ENCODE assay signal across 11 mouse cellular contexts in the genomic region with DNA sequence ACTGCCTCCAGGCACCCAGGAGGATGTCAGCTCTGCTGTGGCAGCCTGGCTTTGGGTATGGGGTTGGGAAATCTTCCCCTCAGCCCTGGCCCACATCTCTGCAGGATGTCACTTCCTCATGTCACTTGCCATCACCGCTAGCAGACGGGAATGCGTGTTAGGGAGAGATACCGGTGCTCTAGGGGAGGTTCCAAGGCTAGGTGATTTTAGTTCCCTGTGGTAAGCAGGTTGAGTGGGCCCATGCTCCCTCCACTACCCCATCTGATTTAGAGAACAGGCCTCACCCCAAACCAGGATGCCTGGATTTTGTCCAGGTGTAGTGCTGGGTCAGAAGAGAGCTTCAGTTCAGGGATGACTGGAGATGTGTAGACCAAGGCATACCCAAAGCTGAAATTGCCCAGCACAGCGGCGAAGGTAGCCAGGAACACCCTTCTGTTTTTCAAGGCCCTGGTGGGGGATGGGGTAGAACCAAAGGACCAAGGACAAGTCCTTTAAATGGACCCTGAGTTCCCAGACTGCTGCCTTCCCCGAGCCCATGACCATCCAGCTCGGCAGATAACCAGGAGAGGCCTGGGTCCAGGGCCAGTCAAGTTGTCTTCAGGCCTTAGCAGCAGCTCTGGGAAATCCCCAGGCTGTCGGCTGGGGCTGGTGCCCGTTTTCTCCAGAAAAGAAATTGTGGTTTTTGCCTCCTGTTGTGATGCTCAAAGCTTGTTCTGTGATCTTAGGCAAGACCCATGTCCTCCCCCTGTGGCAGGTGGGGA. TPM values are rescaled to one million over a fixed set of nuclear protein-coding genes. Genes with fewer than 3 reads are reported as not detected.
A peak's percentile ranks its signal among the peaks of the same experiment; 100 is the strongest.
DNase-seq lines count a peak whose midpoint lies in the region; ATAC-seq and TF ChIP-seq lines count a peak whose summit lies in the region.
"Had no signal": no experiment of that assay in that cellular context is flagged by ENCODE, and none has a peak within 500 bp of the region (broad histone marks: within the 10 kb centered on the region; RNA-seq: fewer than 3 reads in every experiment).

No protein-coding gene starts in this region.

- DNase-seq in liver, embryonic 13.5 days: no peak
- DNase-seq in liver: no peak
- DNase-seq in forebrain, embryonic 11.5 days (ENCODE audit: low spot score): no peak
- DNase-seq in lung, postnatal 14 days: no peak
- DNase-seq in layer of hippocampus, adult 8-10 months (ENCODE audit: low spot score in 2 of 2): no peak
- no peak for DNase-seq in heart, postnatal 14 days

- no peak overlapping the region for H3K9ac ChIP-seq in liver, embryonic 13.5 days
- H3K9ac ChIP-seq in forebrain, embryonic 11.5 days (ENCODE audit: low read length): no peak overlapping the region
- no peak overlapping the region for H3K9ac ChIP-seq in limb, embryonic 13.5 days

- peak overlapping the region; percentile 38; the same call in 1 of the 2 replicates for H3K4me2 ChIP-seq in liver, embryonic 13.5 days
- peak overlapping the region; percentile 56 for H3K4me2 ChIP-seq in forebrain, embryonic 11.5 days (ENCODE audit: low read depth, low read length, severe bottlenecking)
- H3K4me2 ChIP-seq in limb, embryonic 13.5 days (replicated peaks): peak overlapping the region; percentile 68

- no peak for ATAC-seq in liver, embryonic 13.5 days (ENCODE audit: low read depth)
- ATAC-seq in forebrain, embryonic 11.5 days (replicated peaks; ENCODE audit: low FRiP score): no peak
- no peak for ATAC-seq in limb, embryonic 13.5 days (ENCODE audit: low FRiP score, low read depth)

- no peak overlapping the region for H3K27ac ChIP-seq in liver, embryonic 13.5 days
- no peak overlapping the region for H3K27ac ChIP-seq in forebrain, embryonic 11.5 days (ENCODE audit: low read depth, low read length)
- H3K27ac ChIP-seq in limb, embryonic 13.5 days: no peak overlapping the region
- H3K27ac ChIP-seq in small intestine, adult 2 months (ENCODE audit: insufficient read depth, low read depth, low read length): no peak overlapping the region

- no peak for TF ChIP-seq POLR2A in small intestine, adult 2 months (IDR thresholded peaks at IDR 0.05; ENCODE audit: low read depth, low read length)

- H3K27me3 ChIP-seq in liver, embryonic 13.5 days: peaks cover 31% of the 10 kb centered on the region
- H3K27me3 ChIP-seq in forebrain, embryonic 11.5 days (ENCODE audit: control insufficient read depth, insufficient read depth, low read length): no peaks in the 10 kb centered on the region
- peaks cover 24% of the 10 kb centered on the region for H3K27me3 ChIP-seq in limb, embryonic 13.5 days
- no peaks in the 10 kb centered on the region for H3K27me3 ChIP-seq in small intestine, adult 2 months (ENCODE audit: control insufficient read depth, insufficient read depth, low read length)

- H3K9me3 ChIP-seq in liver, embryonic 13.5 days (replicated peaks): no peaks in the 10 kb centered on the region
- no peaks in the 10 kb centered on the region for H3K9me3 ChIP-seq in forebrain, embryonic 11.5 days (ENCODE audit: control insufficient read depth, low read length)
- no peaks in the 10 kb centered on the region for H3K9me3 ChIP-seq in limb, embryonic 13.5 days

- peaks cover 19% of the 10 kb centered on the region for H3K4me1 ChIP-seq in liver, embryonic 13.5 days (replicated peaks)
- 0 out of 2 replicates have a peak, but pooled peaks cover 2% of the 10 kb centered on the region for H3K4me1 ChIP-seq in forebrain, embryonic 11.5 days (replicated peaks; ENCODE audit: control insufficient read depth, insufficient read depth, low read length)
- peaks cover 10% of the 10 kb centered on the region for H3K4me1 ChIP-seq in limb, embryonic 13.5 days
- peaks cover 2% of the 10 kb centered on the region; the same call in 1 of the 2 replicates for H3K4me1 ChIP-seq in small intestine, adult 2 months (ENCODE audit: control insufficient read depth, insufficient read depth, insufficient read length, low read length)

- H3K4me3 ChIP-seq in liver, embryonic 13.5 days (replicated peaks): no peak overlapping the region
- H3K4me3 ChIP-seq in forebrain, embryonic 11.5 days (ENCODE audit: low read depth, low read length): peak overlapping the region; percentile 22
- H3K4me3 ChIP-seq in limb, embryonic 13.5 days: no peak overlapping the region
- peak overlapping the region; percentile 10; the same call in 1 of the 2 replicates for H3K4me3 ChIP-seq in small intestine, adult 2 months (ENCODE audit: low read depth, low read length)

- intact Hi-C loops in heart, postnatal 14 days (cut with DNase I): loop anchor here (5.0 kb wide), 1 partner anchor 120 kb away; no protein-coding TSS in a partner anchor

- H3K36me3 ChIP-seq in liver, embryonic 13.5 days: no peaks in the 10 kb centered on the region
- H3K36me3 ChIP-seq in forebrain, embryonic 11.5 days (ENCODE audit: control insufficient read depth, insufficient read depth, low read length): no peaks in the 10 kb centered on the region
- no peaks in the 10 kb centered on the region for H3K36me3 ChIP-seq in limb, embryonic 13.5 days
- H3K36me3 ChIP-seq in small intestine, adult 2 months (ENCODE audit: control insufficient read depth, insufficient read depth, low read length): no peaks in the 10 kb centered on the region

- no peak for TF ChIP-seq CTCF in small intestine, adult 2 months (IDR thresholded peaks at IDR 0.05; ENCODE audit: extremely low read depth, insufficient read length, insufficient replicate concordance, low read depth, low read length)

- WGBS in liver, embryonic 13.5 days (ENCODE audit: insufficient replicate concordance): 34% methylated on average over 10 of the region's 10 CpGs
- 72% methylated on average over 10 of the region's 10 CpGs for WGBS in forebrain, embryonic 11.5 days
- 70% methylated on average over 10 of the region's 10 CpGs for WGBS in limb, embryonic 13.5 days
- 63% methylated on average over 10 of the region's 10 CpGs for WGBS in small intestine, adult 2 months

RNA-seq across cellular contexts. Expression of gene Slc2a6, which starts 0.8 kb away (rescaled TPM):
- 0.13 and 0.20 TPM in 2 replicates for polyA plus RNA-seq in liver, embryonic 13.5 days (2015; fragmentation: Nextera tagmentation; extraction: Ambion mirVana)
- 1.3 and 2.2 TPM in 2 replicates for polyA plus RNA-seq in forebrain, embryonic 11.5 days (2014; fragmentation: Nextera tagmentation; extraction: Ambion mirVana)
- 0.75 and 0.77 TPM in 2 replicates for polyA plus RNA-seq in limb, embryonic 13.5 days (2015; fragmentation: Nextera tagmentation; extraction: Ambion mirVana)
- 6.1 and 6.7 TPM in 2 replicates for polyA plus RNA-seq in small intestine, adult 2 months (2012; rRNA removed)
- 10 to 100 TPM; 33.6 to 37.1 (median 34.4) TPM for total RNA-seq in layer of hippocampus, adult 8-10 months (2022)
- total RNA-seq in heart, postnatal 14 days (2021): under 1 TPM; 0.41 TPM

RNA-seq across cellular contexts. Expression of gene Cacfd1, which starts 17.3 kb away (rescaled TPM):
- polyA plus RNA-seq in liver, embryonic 13.5 days (2015; fragmentation: Nextera tagmentation; extraction: Ambion mirVana): 12.6 and 13.4 TPM in 2 replicates
- polyA plus RNA-seq in forebrain, embryonic 11.5 days (2014; fragmentation: Nextera tagmentation; extraction: Ambion mirVana): 103 and 109 TPM in 2 replicates
- 96.3 and 102 TPM in 2 replicates for polyA plus RNA-seq in limb, embryonic 13.5 days (2015; fragmentation: Nextera tagmentation; extraction: Ambion mirVana)
- polyA plus RNA-seq in small intestine, adult 2 months (2012; rRNA removed): 39.5 and 49.1 TPM in 2 replicates
- total RNA-seq in layer of hippocampus, adult 8-10 months (2022): 10 to 100 TPM; 40.2 to 46.8 (median 42.0) TPM
- 10 to 100 TPM; 32.4 to 37.2 TPM for total RNA-seq in heart, postnatal 14 days (2021)

RNA-seq across cellular contexts. Expression of gene Mymk, which starts 44.9 kb away (rescaled TPM):
- 0.70 and 0.83 TPM in 2 replicates for polyA plus RNA-seq in liver, embryonic 13.5 days (2015; fragmentation: Nextera tagmentation; extraction: Ambion mirVana)
- polyA plus RNA-seq in forebrain, embryonic 11.5 days (2014; fragmentation: Nextera tagmentation; extraction: Ambion mirVana): not detected in 2 replicates
- polyA plus RNA-seq in limb, embryonic 13.5 days (2015; fragmentation: Nextera tagmentation; extraction: Ambion mirVana): 43.3 and 49.0 TPM in 2 replicates
- polyA plus RNA-seq in small intestine, adult 2 months (2012; rRNA removed): 0.18 TPM in 1 of 2 replicates, not detected in the other
- 1 to 10 TPM in 3 of 4 experiments, under 1 TPM in 1; 0.54 to 2.7 (median 1.7) TPM for total RNA-seq in layer of hippocampus, adult 8-10 months (2022)
- not detected for total RNA-seq in heart, postnatal 14 days (2021)
- total RNA-seq: ES-E14; hematopoietic stem cell, adult 5-6 weeks; neutrophil, adult 5-6 weeks had no signal

RNA-seq across cellular contexts. Expression of gene Adamtsl2, which starts 52.1 kb away (rescaled TPM):
- polyA plus RNA-seq in liver, embryonic 13.5 days (2015; fragmentation: Nextera tagmentation; extraction: Ambion mirVana): 0.64 and 0.65 TPM in 2 replicates
- 4.0 and 4.4 TPM in 2 replicates for polyA plus RNA-seq in forebrain, embryonic 11.5 days (2014; fragmentation: Nextera tagmentation; extraction: Ambion mirVana)
- 13.3 and 13.8 TPM in 2 replicates for polyA plus RNA-seq in limb, embryonic 13.5 days (2015; fragmentation: Nextera tagmentation; extraction: Ambion mirVana)
- 1.5 and 1.9 TPM in 2 replicates for polyA plus RNA-seq in small intestine, adult 2 months (2012; rRNA removed)
- total RNA-seq in layer of hippocampus, adult 8-10 months (2022): 10 to 100 TPM in 2 of 4 experiments, 1 to 10 TPM in 2; 8.9 to 13.8 (median 11.1) TPM
- 10 to 100 TPM; 27.9 to 36.3 TPM for total RNA-seq in heart, postnatal 14 days (2021)
- total RNA-seq: hematopoietic stem cell, adult 5-6 weeks; neutrophil, adult 5-6 weeks had no signal

RNA-seq across cellular contexts. Expression of gene Adamts13, which starts 53.8 kb away (rescaled TPM):
- 1.0 and 1.2 TPM in 2 replicates for polyA plus RNA-seq in liver, embryonic 13.5 days (2015; fragmentation: Nextera tagmentation; extraction: Ambion mirVana)
- polyA plus RNA-seq in forebrain, embryonic 11.5 days (2014; fragmentation: Nextera tagmentation; extraction: Ambion mirVana): 0.08 TPM in 1 of 2 replicates, not detected in the other
- polyA plus RNA-seq in limb, embryonic 13.5 days (2015; fragmentation: Nextera tagmentation; extraction: Ambion mirVana): not detected in 2 replicates
- polyA plus RNA-seq in small intestine, adult 2 months (2012; rRNA removed): 0.94 and 1.1 TPM in 2 replicates
- total RNA-seq in layer of hippocampus, adult 8-10 months (2022): 1 to 10 TPM; 1.4 to 4.9 (median 2.1) TPM
- total RNA-seq in heart, postnatal 14 days (2021): not detected
- total RNA-seq: ES-E14; hematopoietic stem cell, adult 5-6 weeks; neutrophil, adult 5-6 weeks had no signal

Comparison
In these comparisons a context has a peak if more than half of its experiments do, and no peak if none do; other contexts are left out.
1. H3K4me3 ChIP-seq: peak in forebrain, embryonic 11.5 days (single experiment) and small intestine, adult 2 months (single experiment); none in liver, embryonic 13.5 days (single experiment) and limb, embryonic 13.5 days (single experiment).
2. RNA of gene Mymk, which starts 44.9 kb away (polyA plus RNA-seq): 43.3 to 49.0 TPM in limb, embryonic 13.5 days; 0.70 to 0.83 TPM in liver, embryonic 13.5 days, not detected in forebrain, embryonic 11.5 days and 0.18 TPM in small intestine, adult 2 months; every median in the first group is over 10 times any median in the second.
3. Peak in every context shown above with its lines, with median percentiles within 50 percentile points of each other: H3K4me2 ChIP-seq.